Comparison of ENCODE assay signal across 1 mouse cellular context in the genomic region with DNA sequence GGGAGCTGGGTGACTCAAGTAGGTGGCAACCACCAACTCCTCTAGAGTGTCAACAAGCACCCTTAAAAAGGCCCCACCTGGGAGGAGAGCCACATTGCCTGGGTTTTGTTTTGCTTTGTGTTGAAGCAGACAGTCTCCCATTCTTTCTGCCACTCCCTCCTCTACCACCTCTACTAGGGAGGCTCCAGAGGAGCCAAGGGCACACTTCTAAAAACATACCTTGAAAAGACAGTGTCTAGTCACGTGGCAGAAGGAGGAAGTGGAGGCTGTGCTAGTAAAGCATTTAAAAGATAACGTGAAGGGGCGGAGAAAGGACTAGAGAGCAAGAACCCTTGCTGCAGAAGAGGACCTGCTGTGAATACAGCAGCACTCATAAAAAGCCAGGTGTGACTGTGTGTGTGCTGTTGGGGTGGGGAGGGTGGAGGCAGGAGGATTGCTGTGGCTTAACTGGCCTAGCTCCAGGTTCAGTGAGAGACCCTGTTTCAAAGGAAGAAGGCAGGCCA.
TF ChIP-seq lines count a peak whose summit lies in the region.

No protein-coding gene starts in this region.

TF ChIP-seq in MEL, 35 proteins besides CTCF, POLR2A, EP300 and RAD21 (continued from another document):
- TF ChIP-seq MEF2A (IDR thresholded peaks at IDR 0.05; ENCODE audit: extremely low read depth, insufficient replicate concordance, low read depth, low read length, poor library complexity, severe bottlenecking) = no peak
- peak; percentile 99 for TF ChIP-seq USF1 (IDR thresholded peaks at IDR 0.05; ENCODE audit: low read depth, low read length)
- no peak; the same call in 1 of the 2 replicates for TF ChIP-seq POLR2AphosphoS2 (IDR thresholded peaks at IDR 0.05; ENCODE audit: low read length)
- TF ChIP-seq POLR2AphosphoS5 (IDR thresholded peaks at IDR 0.05; ENCODE audit: borderline replicate concordance, low read depth, low read length) = no peak
- no peak for TF ChIP-seq CHD2 (IDR thresholded peaks at IDR 0.05; ENCODE audit: low read length)
- peak; percentile 92 for TF ChIP-seq BHLHE40 (IDR thresholded peaks at IDR 0.05; ENCODE audit: borderline replicate concordance, low read depth, low read length)
- TF ChIP-seq ZKSCAN1 (IDR thresholded peaks at IDR 0.05; ENCODE audit: low read depth, low read length) = no peak
- TF ChIP-seq GABPA (IDR thresholded peaks at IDR 0.05; ENCODE audit: low read depth, low read length) = no peak
- TF ChIP-seq ZNF384 (IDR thresholded peaks at IDR 0.05; ENCODE audit: low read depth, low read length) = no peak
- TF ChIP-seq TCF12 (IDR thresholded peaks at IDR 0.05; ENCODE audit: low read depth, low read length) = peak; percentile 66
